Mouse (Mus musculus) embryo, embryonic 11 days (tissue): ENCODE measurements around the gene Olfr324.

Experiments
- DNase-seq: peaks from one replicate; pipeline ENCODE4 v3.0.0-alpha.2; 2015

Olfr324 gene

GRCm38 (mm10) chr11:58636376-58636977, 41.6 kb downstream of the Olfr324 start:
- peak; percentile 60 for DNase-seq

GRCm38 (mm10) chr11:58638176-58638701, 43.3 kb downstream of the Olfr324 start:
- DNase-seq: no peak

- peak; percentile 50 for DNase-seq
Measured at GRCm38 (mm10) chr11:58640272-58640867, 45.5 kb downstream of the Olfr324 start, which contains the start of gene Trim58. Trim58 (plus strand) TSS chr11:58640465.

- peak; percentile 7 for DNase-seq
Measured at GRCm38 (mm10) chr11:58641057-58641456, 46.1 kb downstream of the Olfr324 start.

GRCm38 (mm10) chr11:58641638-58642358, 46.9 kb downstream of the Olfr324 start:
- DNase-seq: no peak

GRCm38 (mm10) chr11:58643350-58643749, 48.4 kb downstream of the Olfr324 start:
- DNase-seq: peak; percentile 65
